Mouse (Mus musculus) lung, postnatal 0 days (tissue): ENCODE measurements around the gene Zfp414.

Experiments
- CTCF ChIP-seq: IDR thresholded peaks from 2 replicates; pipeline ENCODE4 v1.5.1; 2016; ENCODE audit warnings: antibody characterized with exemption, mild to moderate bottlenecking
- EP300 ChIP-seq: IDR thresholded peaks from 2 replicates; pipeline ENCODE4 v1.6.1; 2016; ENCODE audit warnings: antibody characterized with exemption, mild to moderate bottlenecking, control low read depth

GRCm38 (mm10) chr17:33637516-33638276 is 8.8 kb downstream of the Zfp414 start, which contains the start of gene Pram1:
- TF ChIP-seq CTCF (no peak), EP300 (no peak)
